Mouse (Mus musculus) midbrain, embryonic 12.5 days (tissue): ENCODE data around the gene Gdf11. TPM values are rescaled to one million over a fixed set of nuclear protein-coding genes. Genes with fewer than 3 reads are reported as not detected.

Experiments
- ATAC-seq: fragments of 200-750 bp; cut with Nextera tagmentation; 2 replicates; pipeline ENCODE4 v1.8.0; 2017; ENCODE audit warnings: low read depth, moderate TSS enrichment, moderate library complexity; ENCODE audit not compliant: low FRiP score
- H3K27ac ChIP-seq: fragments of 300-500 bp; sonication (generic); replicated peaks from 2 replicates; pipeline ENCODE4 v1.5.1; 2016; ENCODE audit warnings: mild to moderate bottlenecking
- H3K27me3 ChIP-seq: fragments of 300-500 bp; sonication (generic); 2 replicates; pipeline ENCODE4 v1.6.1; 2016; ENCODE audit warnings: mild to moderate bottlenecking
- H3K36me3 ChIP-seq: fragments of 300-500 bp; sonication (generic); 2 replicates; pipeline ENCODE4 v1.6.1; 2016
- H3K4me1 ChIP-seq: fragments of 300-500 bp; sonication (generic); 2 replicates; pipeline ENCODE4 v1.6.1; 2016
- H3K4me2 ChIP-seq: fragments of 300-500 bp; sonication (generic); replicated peaks from 2 replicates; pipeline ENCODE4 v1.6.1; 2016; ENCODE audit warnings: mild to moderate bottlenecking, moderate library complexity
- H3K4me3 ChIP-seq: fragments of 300-500 bp; sonication (generic); 2 replicates; pipeline ENCODE4 v1.5.1; 2016; ENCODE audit warnings: mild to moderate bottlenecking
- H3K9ac ChIP-seq: fragments of 300-500 bp; sonication (generic); replicated peaks from 2 replicates; pipeline ENCODE4 v1.6.1; 2016; ENCODE audit warnings: mild to moderate bottlenecking, moderate library complexity
- H3K9me3 ChIP-seq: fragments of 300-500 bp; sonication (generic); 2 replicates; pipeline ENCODE4 v1.6.1; 2016; ENCODE audit warnings: mild to moderate bottlenecking
- WGBS: fragments of 180-500 bp; shearing (Covaris S2); methylation state at CpG from one replicate; pipeline ENCODE4 v1.1.7; 2016; 5-methylcytosine and 5-hydroxymethylcytosine counted together
- polyA plus RNA-seq: library from polyadenylated mRNA; unstranded; fragments of >200 nt; fragmentation: Nextera tagmentation; extraction: Ambion mirVana; gene quantifications from 2 replicates; pipeline ENCODE4 v1.2.1, GENCODE M21; 2016

Gdf11 gene
- polyA plus RNA-seq, 1 experiment from 2014 or later, result 10.8 TPM

DNA sequence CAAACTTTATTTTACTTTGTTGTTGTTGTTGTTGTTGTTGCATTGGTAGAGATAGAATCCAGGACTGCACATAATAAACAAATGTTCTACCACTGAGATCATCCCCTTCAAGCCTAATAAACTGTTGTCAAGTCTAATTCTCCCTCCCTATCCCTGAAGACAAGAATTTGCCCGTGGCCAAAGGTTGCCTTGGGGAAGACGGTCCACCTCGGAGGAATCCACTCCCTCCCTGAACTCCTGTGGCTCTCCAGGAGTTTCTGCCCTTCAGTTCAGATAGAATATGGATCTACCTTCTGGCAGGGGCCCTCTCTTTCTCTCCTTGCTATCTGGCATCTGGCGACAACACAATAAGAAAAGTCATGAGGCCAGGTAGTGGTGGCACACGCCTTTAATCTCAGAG lies 13.3 kb upstream of the Gdf11 start:
- ATAC-seq, result no peak
- WGBS, result 82% methylated on average over 5 of the region's 5 CpGs

DNA sequence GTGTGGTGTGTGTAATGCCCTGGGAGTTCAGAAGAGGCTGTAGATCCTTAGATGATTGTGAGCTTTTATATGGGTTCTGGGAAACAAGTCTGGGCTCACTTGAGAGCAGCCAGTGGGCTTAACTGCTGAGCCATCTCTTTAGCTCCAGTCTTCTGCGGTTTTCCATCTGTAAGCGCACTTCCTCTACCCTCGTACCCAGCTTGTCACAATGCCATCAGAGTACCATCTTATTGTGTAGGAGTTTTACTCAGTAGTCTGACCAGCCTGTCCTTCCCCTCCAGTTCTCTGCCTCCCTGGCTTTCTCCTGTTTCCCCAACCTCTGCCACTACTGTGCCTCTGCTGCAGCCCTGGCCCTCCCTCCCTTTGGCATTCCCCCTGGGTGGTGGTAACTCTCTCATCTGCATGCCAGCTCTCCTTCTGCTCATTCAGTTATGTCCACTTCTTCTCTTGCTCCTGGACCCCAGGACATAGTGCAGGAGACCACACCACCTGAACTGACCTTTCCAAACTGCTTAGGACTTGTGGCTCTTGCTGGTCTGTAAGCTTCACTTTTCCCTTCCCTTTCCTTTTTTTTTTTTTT lies 11.0 kb upstream of the Gdf11 start:
- Histone ChIP-seq H3K9ac (no peak overlapping the region), H3K4me3 (no peak overlapping the region), H3K27ac (no peak overlapping the region), H3K36me3 (no peaks in the 10 kb centered on the region), H3K9me3 (no peaks in the 10 kb centered on the region), H3K4me1 (no peaks in the 10 kb centered on the region), H3K4me2 (no peak overlapping the region), H3K27me3 (peaks cover 5% of the 10 kb centered on the region; the same call in 1 of the 2 replicates)
- ATAC-seq, result no peak
- 84% methylated on average over 3 of the region's 3 CpGs for WGBS

More for the DNA sequence above, 13.3 kb upstream of the Gdf11 start:
- Histone ChIP-seq H3K9me3 (no peaks in the 10 kb centered on the region), H3K9ac (no peak overlapping the region), H3K36me3 (no peaks in the 10 kb centered on the region), H3K4me2 (no peak overlapping the region), H3K27me3 (peaks cover 8% of the 10 kb centered on the region), H3K27ac (no peak overlapping the region), H3K4me3 (no peak overlapping the region), H3K4me1 (peaks cover 7% of the 10 kb centered on the region; the same call in 1 of the 2 replicates)

DNA sequence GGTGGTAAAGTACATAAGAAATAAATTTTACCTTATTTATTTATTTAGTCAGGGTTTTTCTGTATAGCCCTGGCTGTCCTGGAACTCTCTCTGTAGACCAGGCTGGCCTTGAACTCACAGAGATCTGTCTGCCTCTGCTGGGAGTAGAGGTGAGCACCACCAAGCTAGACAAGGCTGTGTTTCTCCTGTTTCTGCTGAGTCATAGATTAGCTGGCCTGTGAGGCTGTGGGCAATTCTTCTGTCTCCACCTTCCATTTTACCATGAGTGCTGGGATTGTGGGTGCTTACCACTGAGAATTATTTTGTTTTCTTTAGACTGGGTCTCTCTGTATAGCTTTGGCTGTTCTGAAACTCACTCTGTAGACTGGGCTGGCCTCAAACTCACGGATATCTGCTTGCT lies 9.9 kb upstream of the Gdf11 start:
- Histone ChIP-seq H3K9me3 (no peaks in the 10 kb centered on the region), H3K4me1 (no peaks in the 10 kb centered on the region), H3K4me3 (no peak overlapping the region), H3K9ac (no peak overlapping the region), H3K27ac (no peak overlapping the region), H3K27me3 (peaks cover 16% of the 10 kb centered on the region), H3K4me2 (no peak overlapping the region), H3K36me3 (no peaks in the 10 kb centered on the region)
- WGBS, result 74% methylated on average over 1 of the region's 1 CpGs
- no peak for ATAC-seq

DNA sequence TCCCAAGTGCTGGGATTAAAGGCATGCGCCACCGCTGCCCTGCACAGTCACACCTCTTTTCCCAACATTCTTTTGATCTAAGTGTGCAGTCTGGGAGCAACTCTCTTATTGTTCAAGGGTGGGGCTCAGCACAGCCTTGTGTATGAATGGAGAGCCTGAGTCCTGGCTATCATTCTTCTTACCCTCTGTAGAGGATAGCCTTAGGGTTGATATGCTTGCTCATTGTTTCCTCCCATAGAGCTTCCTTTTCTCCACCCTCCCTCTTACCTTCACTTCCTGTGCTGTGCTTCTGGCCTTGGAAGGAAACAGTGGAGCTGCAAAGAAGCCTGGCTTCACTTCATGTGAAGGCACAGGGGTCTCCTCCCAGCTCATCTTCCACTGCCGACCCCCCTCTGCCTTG lies 9.2 kb upstream of the Gdf11 start, which contains the start of gene Cd63:
Gene Cd63, plus strand, starts transcription at position 292 of the 400 bp plus-strand sequence.
- ATAC-seq, result no peak
- H3K9me3 ChIP-seq, result no peaks in the 10 kb centered on the region
- H3K36me3 ChIP-seq, result no peaks in the 10 kb centered on the region
- no peak within 1 kb of the TSS for H3K9ac ChIP-seq
- H3K4me1 ChIP-seq, result 0 out of 2 replicates have a peak, but pooled peaks cover 5% of the 10 kb centered on the region
- 91% methylated on average over 3 of the region's 3 CpGs for WGBS
- H3K4me2 ChIP-seq, result no peak within 1 kb of the TSS
- no peak within 1 kb of the TSS for H3K27ac ChIP-seq
- H3K4me3 ChIP-seq, result no peak within 1 kb of the TSS
- H3K27me3 ChIP-seq, result peaks cover 23% of the 10 kb centered on the region

DNA sequence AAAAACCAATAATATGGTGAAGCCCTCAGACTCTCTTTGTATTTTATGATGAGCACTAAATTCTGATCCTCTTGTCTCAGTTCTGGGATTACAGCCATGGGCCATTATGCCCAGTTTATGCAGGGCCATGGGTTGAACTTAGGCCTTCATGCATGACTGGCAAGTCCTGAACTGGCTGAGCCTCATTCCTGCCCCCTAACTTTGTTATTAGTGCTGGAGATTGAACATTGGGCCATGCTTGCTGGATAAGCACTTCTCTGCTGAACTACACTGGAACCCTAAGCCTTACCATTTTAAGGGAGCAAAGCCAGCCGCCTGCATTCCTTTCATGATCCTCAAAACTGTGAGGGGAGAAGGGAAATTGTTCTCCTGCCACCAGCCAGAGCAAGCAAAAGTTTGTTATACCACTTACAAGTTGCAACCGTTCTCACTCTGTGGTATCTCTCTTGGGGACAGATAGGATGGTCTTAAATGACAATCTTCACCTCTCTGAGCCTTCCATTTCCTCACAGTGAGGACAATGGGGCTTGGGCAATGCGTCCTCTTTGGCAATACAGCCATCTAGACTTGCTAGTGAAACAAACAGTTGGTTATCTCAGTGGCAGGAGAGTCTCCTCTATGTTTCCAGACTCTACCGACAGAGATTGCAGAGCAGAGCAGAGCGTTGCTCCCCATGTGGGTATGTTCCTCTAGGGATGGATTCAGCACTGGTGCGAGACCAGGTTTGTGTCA lies 8.4 kb upstream of the Gdf11 start:
- H3K36me3 ChIP-seq, result no peaks in the 10 kb centered on the region
- WGBS, result 79% methylated on average over 6 of the region's 6 CpGs
- ATAC-seq, result no peak
- no peak overlapping the region for H3K27ac ChIP-seq
- no peak overlapping the region for H3K9ac ChIP-seq
- H3K27me3 ChIP-seq, result peaks cover 28% of the 10 kb centered on the region
- 0 out of 2 replicates have a peak, but pooled peaks cover 5% of the 10 kb centered on the region for H3K4me1 ChIP-seq
- no peak overlapping the region for H3K4me2 ChIP-seq
- no peak overlapping the region for H3K4me3 ChIP-seq
- no peaks in the 10 kb centered on the region for H3K9me3 ChIP-seq

DNA sequence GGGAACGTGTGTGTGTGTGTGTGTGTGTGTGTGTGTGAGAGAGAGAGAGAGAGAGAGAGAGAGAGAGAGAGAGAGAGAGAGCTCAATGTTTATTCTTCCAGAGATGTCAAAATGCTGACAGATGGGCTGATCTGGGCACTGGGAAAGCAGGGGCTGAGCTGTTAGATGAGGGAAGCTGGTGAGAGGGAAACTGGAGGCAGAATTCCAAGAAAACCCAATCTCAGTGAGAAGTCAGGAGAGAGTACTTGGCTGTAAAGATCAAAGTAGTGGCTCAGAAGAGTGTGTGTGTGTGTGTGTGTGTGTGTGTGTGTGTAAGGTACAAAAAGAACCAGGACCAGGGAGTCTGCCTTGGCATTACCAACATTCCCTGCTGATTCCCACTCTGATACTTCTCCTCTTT lies 6.0 kb upstream of the Gdf11 start:
- no peak overlapping the region for H3K4me3 ChIP-seq
- H3K27me3 ChIP-seq, result peaks cover 42% of the 10 kb centered on the region
- ATAC-seq, result no peak
- H3K9me3 ChIP-seq, result no peaks in the 10 kb centered on the region
- H3K9ac ChIP-seq, result no peak overlapping the region
- no peak overlapping the region for H3K27ac ChIP-seq
- WGBS, result 36% methylated on average over 1 of the region's 1 CpGs
- H3K36me3 ChIP-seq, result no peaks in the 10 kb centered on the region
- no peak overlapping the region for H3K4me2 ChIP-seq
- H3K4me1 ChIP-seq, result peaks cover 10% of the 10 kb centered on the region

DNA sequence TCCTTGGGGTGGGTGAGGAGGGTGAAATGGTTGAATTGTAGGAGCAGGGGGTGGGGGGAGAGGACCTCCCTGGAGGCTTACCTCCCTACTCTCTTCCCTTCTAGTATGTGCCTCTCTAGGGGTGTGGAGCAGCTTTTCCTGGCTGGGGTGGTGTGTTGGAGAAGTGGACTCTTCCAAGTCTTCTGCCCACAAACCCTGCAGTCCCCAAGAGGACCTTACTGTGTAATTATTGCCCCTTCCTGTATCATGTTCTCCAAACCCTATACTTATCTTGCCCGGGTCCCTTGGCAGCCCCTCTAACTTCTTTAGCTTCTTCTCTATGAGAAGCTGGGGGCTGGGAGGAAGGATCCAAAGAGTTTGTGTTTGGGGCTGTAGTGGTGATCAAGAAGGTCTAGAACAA lies 5.3 kb upstream of the Gdf11 start:
- 70% methylated on average over 1 of the region's 1 CpGs for WGBS
- no peak for ATAC-seq
- Histone ChIP-seq H3K9me3 (no peaks in the 10 kb centered on the region), H3K27ac (no peak overlapping the region), H3K9ac (no peak overlapping the region), H3K27me3 (peaks cover 42% of the 10 kb centered on the region), H3K4me2 (no peak overlapping the region), H3K4me3 (no peak overlapping the region), H3K36me3 (no peaks in the 10 kb centered on the region), H3K4me1 (peaks cover 13% of the 10 kb centered on the region)

DNA sequence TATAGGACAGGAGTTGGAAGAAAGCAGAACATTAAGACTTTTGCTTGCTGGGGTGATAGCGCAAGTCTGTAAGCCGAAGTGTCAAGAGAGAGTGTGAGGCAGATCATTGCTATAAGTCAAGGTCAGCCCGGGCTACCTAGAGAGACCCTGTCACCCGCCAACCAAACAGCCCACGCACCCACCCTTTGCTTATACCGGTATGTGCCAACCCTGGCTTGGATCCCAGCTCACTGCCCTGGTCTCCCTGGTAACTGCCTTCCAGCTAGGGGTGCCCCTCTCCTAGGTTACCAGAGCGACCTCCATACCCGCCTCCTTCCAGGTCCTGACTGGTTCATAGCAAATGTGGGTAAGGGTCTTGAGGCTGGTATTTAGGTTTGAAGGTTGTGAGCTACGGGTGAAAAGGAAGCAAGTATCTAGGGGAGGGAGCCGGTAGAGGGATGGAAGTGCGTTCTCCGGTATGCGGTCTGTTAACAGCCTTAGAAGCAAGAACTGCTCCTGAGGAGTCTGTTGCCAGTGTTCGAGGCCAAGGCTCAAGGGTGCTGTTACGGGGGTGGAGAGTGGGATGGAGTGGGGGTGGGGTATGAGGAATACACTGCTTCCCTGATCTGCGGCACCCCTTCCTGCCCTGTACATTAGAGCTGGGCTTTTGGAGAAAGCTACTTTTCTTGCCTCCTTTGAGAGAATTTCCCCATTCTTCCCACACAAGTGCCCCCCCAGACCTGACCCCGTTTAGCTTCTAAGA lies 4.6 kb upstream of the Gdf11 start:
- no peaks in the 10 kb centered on the region for H3K9me3 ChIP-seq
- H3K27ac ChIP-seq, result no peak overlapping the region
- H3K36me3 ChIP-seq, result no peaks in the 10 kb centered on the region
- no peak overlapping the region for H3K4me3 ChIP-seq
- peaks cover 42% of the 10 kb centered on the region for H3K27me3 ChIP-seq
- no peak for ATAC-seq
- H3K4me2 ChIP-seq, result no peak overlapping the region
- H3K9ac ChIP-seq, result no peak overlapping the region
- 3% methylated on average over 17 of the region's 17 CpGs for WGBS
- peaks cover 13% of the 10 kb centered on the region for H3K4me1 ChIP-seq

DNA sequence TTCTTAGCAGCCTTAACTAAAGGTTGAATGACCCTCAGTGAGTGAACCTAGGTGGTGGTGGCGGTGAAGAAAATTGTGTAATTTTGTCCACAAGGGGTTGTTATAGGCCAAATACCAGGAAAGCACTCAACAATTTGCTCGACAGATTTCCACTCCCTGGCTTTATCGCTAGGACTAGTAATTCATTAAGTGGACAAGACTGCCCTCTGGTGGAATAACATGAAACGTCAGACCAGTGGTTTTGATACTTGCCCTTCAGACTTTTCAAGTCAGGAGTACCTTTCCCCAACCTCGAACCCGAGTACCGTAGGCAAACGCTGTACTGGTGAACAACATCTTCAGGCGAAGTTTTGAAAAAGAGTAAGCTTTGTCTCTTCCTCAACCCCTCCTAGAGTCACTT lies 3.9 kb upstream of the Gdf11 start:
- Histone ChIP-seq H3K27me3 (peaks cover 42% of the 10 kb centered on the region), H3K27ac (no peak overlapping the region), H3K4me2 (no peak overlapping the region), H3K36me3 (no peaks in the 10 kb centered on the region), H3K9ac (no peak overlapping the region), H3K4me3 (no peak overlapping the region), H3K4me1 (peaks cover 17% of the 10 kb centered on the region), H3K9me3 (no peaks in the 10 kb centered on the region)
- no peak for ATAC-seq
- WGBS, result under 1% methylated on average over 9 of the region's 9 CpGs

DNA sequence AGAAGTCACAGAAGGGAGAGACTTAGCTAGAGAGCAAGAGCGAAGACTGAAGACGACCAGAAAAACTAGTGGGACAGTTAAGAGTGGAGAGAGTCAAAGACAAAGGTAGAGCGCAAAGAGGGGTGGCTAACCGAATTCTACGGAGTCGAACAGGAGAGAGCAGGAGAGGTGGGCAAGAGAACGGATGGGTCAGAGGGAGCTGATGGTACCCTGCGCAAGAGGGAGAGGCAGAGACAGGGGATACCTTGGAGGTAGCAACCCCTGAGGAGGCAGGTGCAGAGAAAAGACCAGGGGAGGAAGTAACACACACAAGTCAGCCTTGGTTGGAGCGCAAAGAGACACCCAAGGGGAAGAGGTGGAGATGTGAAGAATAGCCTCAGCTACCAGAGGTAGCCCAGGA lies 728 bp upstream of the Gdf11 start:
- Histone ChIP-seq H3K27ac (peak overlapping the region; percentile 91), H3K4me2 (peak overlapping the region; percentile 93), H3K9ac (peak overlapping the region; percentile 79), H3K4me3 (peak overlapping the region; percentile 82), H3K4me1 (peaks cover 43% of the 10 kb centered on the region), H3K27me3 (peaks cover 35% of the 10 kb centered on the region), H3K9me3 (no peaks in the 10 kb centered on the region), H3K36me3 (0 out of 2 replicates have a peak, but pooled peaks cover 9% of the 10 kb centered on the region)
- ATAC-seq, result peak; percentile 5; the same call in 1 of the 2 replicates
- WGBS, result 2% methylated on average over 9 of the region's 9 CpGs

DNA sequence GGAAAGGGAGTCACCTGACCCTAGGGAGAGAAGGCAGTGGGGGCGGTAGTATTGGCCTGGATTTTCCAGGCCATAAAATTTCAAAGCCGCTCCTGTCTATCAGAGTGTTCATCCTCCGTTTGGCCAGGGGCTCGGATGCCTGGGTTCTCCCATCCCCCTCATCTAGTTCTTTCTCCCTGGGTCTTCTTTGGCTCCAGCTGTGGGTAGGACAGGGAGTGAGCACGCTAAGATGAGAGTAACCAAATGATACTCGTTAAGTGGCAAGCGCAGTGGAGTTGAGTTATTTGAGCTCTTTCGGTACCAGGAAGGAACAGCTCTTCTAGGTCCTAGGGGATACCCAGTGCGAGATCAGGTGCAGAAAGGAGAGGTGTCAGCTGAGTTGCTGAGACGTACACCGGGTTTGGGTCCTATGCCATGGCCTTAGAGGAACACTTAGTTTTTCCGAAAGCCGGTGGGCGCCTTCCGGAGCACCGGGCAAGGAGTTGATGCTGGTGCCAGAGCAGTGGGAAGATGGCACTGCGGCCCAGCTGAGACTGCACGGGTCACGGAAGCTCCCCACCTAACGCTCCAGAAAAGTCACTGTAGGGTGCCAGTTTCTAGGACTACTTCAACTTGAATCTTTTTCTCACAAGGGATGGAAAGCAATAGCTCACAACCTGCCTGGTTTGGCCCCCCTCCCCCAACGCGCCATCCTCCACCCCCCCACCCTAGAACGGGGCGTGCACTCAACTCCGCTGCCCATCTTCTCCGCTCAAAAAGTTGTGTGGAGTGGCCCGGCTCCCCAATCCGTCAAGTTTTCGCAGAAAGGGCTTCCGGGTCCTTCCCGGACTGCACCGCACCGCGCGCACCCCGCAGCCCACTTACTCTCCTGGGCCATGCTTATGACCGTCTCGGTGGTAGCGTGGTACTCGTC lies 879 bp downstream of the Gdf11 start:
- Histone ChIP-seq H3K4me2 (peak overlapping the region; percentile 93), H3K4me3 (peak overlapping the region; percentile 82), H3K9ac (peak overlapping the region; percentile 79), H3K27me3 (peaks cover 19% of the 10 kb centered on the region), H3K36me3 (peaks cover 23% of the 10 kb centered on the region), H3K9me3 (no peaks in the 10 kb centered on the region), H3K27ac (peak overlapping the region; percentile 91), H3K4me1 (peaks cover 41% of the 10 kb centered on the region)
- no peak for ATAC-seq
- under 1% methylated on average over 40 of the region's 40 CpGs for WGBS
